Mouse (Mus musculus) heart, postnatal 0 days (tissue): ENCODE measurements at regions not wholly inside any gene's neighbourhood (a gene's known extent, or its start where the extent isn't known, plus 50 kb on each side); places are given as distances from the start of the nearest gene placed in this dataset.

Experiments used
- CTCF ChIP-seq: IDR thresholded peaks from 2 replicates; pipeline ENCODE4 v1.5.1; 2016; ENCODE audit warnings: antibody characterized with exemption, control low read depth, low read depth
- EP300 ChIP-seq: IDR thresholded peaks from 2 replicates; pipeline ENCODE4 v1.6.1; 2016; ENCODE audit warnings: antibody characterized with exemption, low read depth

DNA sequence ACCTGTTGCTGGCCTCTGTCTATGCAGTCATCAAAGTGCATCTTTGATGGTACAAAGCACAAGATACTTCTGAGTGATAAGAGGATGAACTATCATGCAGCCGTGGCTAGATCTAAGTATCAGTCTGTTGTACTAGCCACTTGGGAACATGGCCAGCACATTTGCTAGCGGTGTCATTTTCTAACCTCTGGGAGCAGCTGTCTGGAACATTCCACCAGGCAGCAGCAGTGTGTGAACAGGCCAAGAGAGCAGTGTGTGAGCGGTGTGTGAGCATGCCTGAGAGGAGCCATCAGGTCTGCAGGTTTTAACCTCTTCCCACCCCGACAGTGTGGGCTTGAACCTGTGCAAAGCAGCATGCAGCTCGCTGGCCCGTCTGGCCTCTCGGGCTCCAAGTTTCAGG is 248.3 kb downstream of the Gadd45g start:
- TF ChIP-seq CTCF (no peak), EP300 (no peak)
